Mouse (Mus musculus) olfactory bulb, adult 2 months (tissue): ENCODE data around the gene Sik2.
A peak's percentile ranks its signal among the peaks of the same experiment; 100 is the strongest.

Experiments used
- CTCF ChIP-seq: fragments of 200-500 bp; IDR thresholded peaks from 2 replicates; pipeline ENCODE4 v1.5.1; 2012; ENCODE audit warnings: low read depth, mild to moderate bottlenecking, low read length, moderate library complexity; ENCODE audit not compliant: insufficient read depth
- POLR2A ChIP-seq: fragments of 200-500 bp; IDR thresholded peaks from 2 replicates; pipeline ENCODE4 v1.6.1; 2012; ENCODE audit warnings: mild to moderate bottlenecking, low read depth, low read length, moderate library complexity; ENCODE audit not compliant: insufficient read depth

- TF ChIP-seq CTCF (peak; percentile 93), POLR2A (peak; percentile 88)
Measured at GRCm38 (mm10) chr9:51008841-51009655, at the start of gene Sik2.
